Mouse (Mus musculus) heart, postnatal 0 days (tissue): ENCODE data around the gene Pla2g2c.

ENCODE experiments used
- CTCF ChIP-seq: IDR thresholded peaks from 2 replicates; pipeline ENCODE4 v1.5.1; 2016; ENCODE audit warnings: antibody characterized with exemption, control low read depth, low read depth
- EP300 ChIP-seq: IDR thresholded peaks from 2 replicates; pipeline ENCODE4 v1.6.1; 2016; ENCODE audit warnings: antibody characterized with exemption, low read depth

DNA sequence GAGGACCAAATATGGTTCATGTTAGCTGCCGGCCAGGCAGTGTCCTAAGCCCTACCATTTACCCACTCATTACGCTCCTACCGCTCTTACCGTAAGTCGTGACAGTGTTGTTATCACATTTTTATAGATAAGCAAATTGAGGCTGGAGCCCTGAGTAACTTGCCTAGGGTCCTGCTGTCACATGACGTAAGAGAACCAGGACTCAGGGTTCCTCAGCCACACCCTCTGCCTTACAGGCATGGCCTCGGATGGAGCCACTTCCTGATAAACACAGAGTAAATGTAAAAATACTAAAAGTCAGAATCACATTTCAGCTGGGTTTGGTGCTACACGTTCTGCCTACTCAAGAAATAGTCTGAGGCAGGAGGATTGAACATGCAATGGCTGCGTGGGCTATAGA is 29.8 kb downstream of the Pla2g2c start:
- TF ChIP-seq CTCF, result no peak
- no peak for TF ChIP-seq EP300
